In the genomic region with DNA sequence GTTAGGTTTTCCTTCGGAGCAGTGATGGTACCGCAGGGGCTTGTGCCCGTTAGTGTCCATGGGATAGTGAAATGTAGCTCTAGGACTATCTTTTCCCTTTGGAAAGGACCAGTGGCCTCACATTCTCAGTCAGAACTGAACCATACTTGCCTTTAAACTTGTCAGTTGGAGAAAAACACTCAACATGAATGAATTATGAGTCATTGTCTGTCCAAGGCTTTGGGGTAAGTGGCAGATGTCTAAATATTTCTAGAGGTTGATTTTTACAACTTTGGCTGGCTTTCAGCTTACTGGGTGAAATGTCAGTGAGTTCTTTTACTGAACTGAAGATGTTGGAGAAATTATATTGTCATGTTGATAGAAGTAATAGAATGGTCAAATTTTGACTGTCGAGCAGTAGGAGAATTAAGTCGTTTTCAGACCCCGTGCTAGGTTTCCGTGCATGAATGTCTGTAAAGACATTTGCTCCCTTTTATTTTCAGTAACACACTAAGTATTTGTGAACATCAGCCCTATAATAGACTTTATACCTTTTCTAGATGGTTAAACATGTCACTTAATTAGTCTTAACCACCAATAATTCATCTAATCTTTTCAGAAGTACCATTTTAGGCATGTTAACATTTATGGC, we compare ENCODE assay signal across 20 mouse cellular contexts. TPM values are rescaled to one million over a fixed set of nuclear protein-coding genes. Genes with fewer than 3 reads are reported as not detected.
DNase-seq lines count a peak whose midpoint lies in the region; ATAC-seq lines count a peak whose summit lies in the region.
"Had no signal": no experiment of that assay in that cellular context is flagged by ENCODE, and none has a peak within 500 bp of the region (broad histone marks: within the 10 kb centered on the region; RNA-seq: fewer than 3 reads in every experiment).

No protein-coding gene starts in this region.

- H3K27ac ChIP-seq in forebrain, embryonic 11.5 days (ENCODE audit: low read depth, low read length): no peak overlapping the region
- no peak overlapping the region for H3K27ac ChIP-seq in forebrain, embryonic 14.5 days (ENCODE audit: low read depth, low read length)
- H3K27ac ChIP-seq in neural tube, embryonic 12.5 days: no peak overlapping the region
- H3K27ac ChIP-seq: embryonic facial prominence, embryonic 10.5 days; hindbrain, embryonic 10.5 days; hindbrain, embryonic 14.5 days; intestine, embryonic 15.5 days had no signal

- no peaks in the 10 kb centered on the region for H3K9me3 ChIP-seq in forebrain, embryonic 11.5 days (ENCODE audit: control insufficient read depth, low read length)
- no peaks in the 10 kb centered on the region for H3K9me3 ChIP-seq in forebrain, embryonic 14.5 days (replicated peaks; ENCODE audit: control insufficient read depth, low read length)
- no peaks in the 10 kb centered on the region for H3K9me3 ChIP-seq in neural tube, embryonic 12.5 days
- H3K9me3 ChIP-seq: embryonic facial prominence, embryonic 10.5 days; heart, embryonic 12.5 days; hindbrain, embryonic 10.5 days; intestine, embryonic 15.5 days had no signal

- peaks cover 5% of the 10 kb centered on the region; the same call in 1 of the 2 replicates for H3K4me1 ChIP-seq in forebrain, embryonic 11.5 days (replicated peaks; ENCODE audit: control insufficient read depth, insufficient read depth, low read length)
- H3K4me1 ChIP-seq in forebrain, embryonic 14.5 days (ENCODE audit: control insufficient read depth, insufficient read depth, low read length): peaks cover 14% of the 10 kb centered on the region; the same call in 1 of the 2 replicates
- peaks cover 6% of the 10 kb centered on the region; the same call in 1 of the 2 replicates for H3K4me1 ChIP-seq in neural tube, embryonic 12.5 days
- H3K4me1 ChIP-seq: intestine, embryonic 15.5 days had no signal

- H3K4me3 ChIP-seq in forebrain, embryonic 11.5 days (ENCODE audit: low read depth, low read length): no peak overlapping the region
- H3K4me3 ChIP-seq in forebrain, embryonic 14.5 days (ENCODE audit: low read depth, low read length): no peak overlapping the region
- no peak overlapping the region for H3K4me3 ChIP-seq in neural tube, embryonic 12.5 days
- H3K4me3 ChIP-seq: embryonic facial prominence, embryonic 10.5 days; heart, embryonic 12.5 days; hindbrain, embryonic 10.5 days; intestine, embryonic 15.5 days had no signal

- no peak overlapping the region for H3K9ac ChIP-seq in forebrain, embryonic 11.5 days (ENCODE audit: low read length)
- H3K9ac ChIP-seq in forebrain, embryonic 14.5 days (ENCODE audit: low read length): no peak overlapping the region
- H3K9ac ChIP-seq in neural tube, embryonic 12.5 days: no peak overlapping the region
- H3K9ac ChIP-seq: forebrain, postnatal 0 days; heart, embryonic 12.5 days; hindbrain, embryonic 14.5 days; intestine, embryonic 15.5 days had no signal

- H3K4me2 ChIP-seq in forebrain, embryonic 11.5 days (ENCODE audit: low read depth, low read length, severe bottlenecking): no peak overlapping the region
- no peak overlapping the region for H3K4me2 ChIP-seq in forebrain, embryonic 14.5 days (ENCODE audit: low read length)
- no peak overlapping the region for H3K4me2 ChIP-seq in neural tube, embryonic 12.5 days (replicated peaks)
- H3K4me2 ChIP-seq: heart, embryonic 12.5 days; hindbrain, embryonic 14.5 days; intestine, embryonic 15.5 days had no signal

- no peak for DNase-seq in forebrain, embryonic 11.5 days (ENCODE audit: low spot score)
- no peak for DNase-seq in forebrain, embryonic 14.5 days (ENCODE audit: low spot score)
- DNase-seq in neural tube, embryonic 10.5 days (ENCODE audit: extremely low spot score, low spot score): no peak
- peak; percentile 77 for DNase-seq in adipocyte (ENCODE audit: low spot score)
- no peak for DNase-seq in thymus, postnatal 14 days
- DNase-seq in gastrocnemius, postnatal 25 days: no peak
- DNase-seq: adrenal gland, postnatal 10 days; cerebellum, adult 11-12 months; cerebellum, adult 9-10 months; cerebellum, postnatal 25 days; forebrain, postnatal 0 days; gastrocnemius, postnatal 14 days had no signal

- 21% methylated on average over 7 of the region's 7 CpGs for WGBS in forebrain, embryonic 11.5 days
- WGBS in forebrain, embryonic 14.5 days: 21% methylated on average over 7 of the region's 7 CpGs
- 23% methylated on average over 7 of the region's 7 CpGs for WGBS in neural tube, embryonic 12.5 days

- H3K27me3 ChIP-seq in forebrain, embryonic 11.5 days (ENCODE audit: control insufficient read depth, insufficient read depth, low read length): peaks cover 49% of the 10 kb centered on the region
- H3K27me3 ChIP-seq in forebrain, embryonic 14.5 days (replicated peaks; ENCODE audit: control insufficient read depth, insufficient read depth, low read length): peaks cover 20% of the 10 kb centered on the region
- peaks cover 64% of the 10 kb centered on the region for H3K27me3 ChIP-seq in neural tube, embryonic 12.5 days (replicated peaks)
- H3K27me3 ChIP-seq: CH12.LX; heart, embryonic 12.5 days; intestine, embryonic 15.5 days had no signal

- ATAC-seq in forebrain, embryonic 11.5 days (replicated peaks; ENCODE audit: low FRiP score): peak; percentile 34
- no peak for ATAC-seq in forebrain, embryonic 14.5 days
- ATAC-seq in neural tube, embryonic 12.5 days (ENCODE audit: low FRiP score, low read depth): 0 out of 2 replicates have a peak, but pooled peaks have one; percentile 26
- ATAC-seq: intestine, embryonic 15.5 days had no signal

- no peaks in the 10 kb centered on the region for H3K36me3 ChIP-seq in forebrain, embryonic 11.5 days (ENCODE audit: control insufficient read depth, insufficient read depth, low read length)
- no peaks in the 10 kb centered on the region for H3K36me3 ChIP-seq in forebrain, embryonic 14.5 days (ENCODE audit: control insufficient read depth, insufficient read depth, low read length)
- H3K36me3 ChIP-seq in neural tube, embryonic 12.5 days: no peaks in the 10 kb centered on the region
- H3K36me3 ChIP-seq: embryonic facial prominence, embryonic 10.5 days; heart, embryonic 12.5 days; hindbrain, embryonic 10.5 days; intestine, embryonic 15.5 days had no signal

RNA-seq across cellular contexts. Expression of gene Cacna2d1, which starts 50.9 kb away (rescaled TPM):
- 19.8 and 21.9 TPM in 2 replicates for polyA plus RNA-seq in forebrain, embryonic 11.5 days (2014; fragmentation: Nextera tagmentation; extraction: Ambion mirVana)
- polyA plus RNA-seq in forebrain, embryonic 14.5 days (2014; fragmentation: Nextera tagmentation; extraction: Ambion mirVana): 22.8 and 30.6 TPM in 2 replicates
- polyA plus RNA-seq in neural tube, embryonic 12.5 days (2016; fragmentation: Nextera tagmentation; extraction: Ambion mirVana): 36.2 and 37.4 TPM in 2 replicates
- 100 to 1,000 TPM; 286 to 312 TPM for total RNA-seq in gastrocnemius, postnatal 25 days (2021)
- total RNA-seq: granulocyte monocyte progenitor cell, adult 5-6 weeks had no signal
